Mouse (Mus musculus) gastrocnemius, postnatal 36 days (tissue): ENCODE measurements around the gene Cacng6. TPM values are rescaled to one million over a fixed set of nuclear protein-coding genes. Genes with fewer than 3 reads are reported as not detected.

Source experiments
- DNase-seq, 2 experiments: peaks; one replicate each; pipeline ENCODE4 v3.0.0; 2022
- intact Hi-C: fragments of 180-260 bp; cut with DNase I; formaldehyde crosslinking; loops from one replicate; pipeline ENCODE4 v1.15.1; 2025
- microRNA-seq, 2 experiments: library from miRNA; unstranded; fragments of <30 nt; microRNA quantifications; one replicate each; pipeline ENCODE4 v1.2.0; 2021
- total RNA-seq, 2 experiments: library from RNA; stranded (reverse); gene quantifications; 2 replicates each; pipeline ENCODE4 v1.2.3; 2021

Cacng6 gene
- total RNA-seq, 2 experiments from 2014 or later: 96.8 to 101 TPM

GRCm38 (mm10) chr7:3453486-3454183 lies 29.6 kb downstream of the Cacng6 start:
- DNase-seq: no peak
- intact Hi-C loops: loop anchor here (5.0 kb wide), 2 partner anchors 41 to 231 kb away; no protein-coding TSS in a partner anchor

DNA sequence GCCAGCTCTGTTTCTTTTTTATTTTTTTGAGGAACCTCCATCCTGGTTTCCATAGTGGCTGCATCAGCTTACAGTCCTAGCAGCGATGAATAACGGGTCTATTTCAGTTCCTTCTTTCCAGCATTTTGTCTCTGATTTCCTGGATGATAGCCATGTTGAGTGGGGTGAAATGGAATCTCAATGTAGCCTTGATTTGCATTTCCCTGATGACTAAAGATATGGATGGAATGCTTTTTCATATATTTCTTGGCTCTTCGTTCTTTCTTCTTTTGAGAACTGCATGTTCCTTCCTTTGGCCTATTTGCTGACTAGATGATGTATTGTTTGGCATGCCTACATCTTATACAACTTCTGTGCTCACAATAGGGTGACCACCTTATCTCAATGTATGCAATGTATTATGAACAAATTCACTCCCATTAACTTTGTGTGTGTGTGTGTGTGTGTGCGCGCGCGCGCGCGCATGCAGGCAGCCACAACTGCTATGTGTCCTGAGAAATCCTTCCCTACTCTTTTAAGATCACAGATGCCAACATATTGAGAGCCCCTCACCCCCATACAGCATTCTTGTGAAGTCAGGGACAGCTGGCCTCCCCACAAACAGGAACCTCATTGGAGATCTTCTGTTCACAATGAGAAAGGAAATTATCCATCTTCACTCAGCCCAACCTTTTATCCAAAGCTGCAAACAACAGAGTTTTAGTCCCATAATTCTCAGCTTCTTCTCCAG lies 33.3 kb downstream of the Cacng6 start:
- intact Hi-C loops: no loop called here
- no peak for DNase-seq

DNA sequence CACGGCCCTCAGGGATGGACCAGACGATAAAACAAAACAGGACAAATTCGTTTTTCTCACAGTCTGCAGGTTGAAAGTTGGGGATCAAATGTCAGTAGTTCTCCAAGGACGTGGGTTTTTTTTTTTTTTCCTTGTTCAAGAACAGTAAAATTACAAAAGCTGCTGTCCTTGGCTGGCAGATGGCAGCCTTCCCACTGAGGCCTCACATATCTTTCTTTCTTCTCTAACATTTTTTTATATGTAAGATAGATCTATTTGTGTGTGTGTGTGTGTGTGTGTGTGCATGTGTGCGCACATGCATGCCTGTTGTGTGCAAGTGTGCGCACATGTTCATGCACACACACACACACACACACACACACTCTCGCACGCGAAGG lies 33.8 kb downstream of the Cacng6 start:
- intact Hi-C loops: no loop called here
- no peak for DNase-seq

- intact Hi-C loops: no loop called here
- DNase-seq: no peak
These were observed 36.3 kb downstream of the Cacng6 start for GRCm38 (mm10) chr7:3460261-3460660.

- intact Hi-C loops: no loop called here
- DNase-seq: no peak
These were observed 39.3 kb downstream of the Cacng6 start for GRCm38 (mm10) chr7:3463306-3463705.

DNA sequence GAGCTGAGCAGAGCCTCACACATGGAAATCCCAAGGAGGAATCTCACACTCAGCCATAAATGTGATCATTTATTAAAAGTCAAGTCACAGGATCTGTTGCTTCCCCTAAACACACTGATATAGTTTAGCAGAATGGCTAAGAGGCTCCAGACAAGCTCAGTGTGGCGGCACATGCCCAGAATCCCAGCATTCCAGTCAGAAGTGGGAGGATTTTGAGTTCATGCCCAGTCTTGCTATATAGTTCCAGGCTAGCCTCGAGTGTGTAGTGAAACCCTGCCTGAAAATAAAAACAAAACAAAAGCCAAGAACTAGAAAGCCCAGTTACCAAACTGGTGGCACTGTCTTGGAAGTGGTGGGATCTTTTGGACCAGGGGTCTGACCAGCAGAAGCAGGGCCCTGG lies 44.6 kb downstream of the Cacng6 start:
- intact Hi-C loops: no loop called here
- DNase-seq: no peak

DNA sequence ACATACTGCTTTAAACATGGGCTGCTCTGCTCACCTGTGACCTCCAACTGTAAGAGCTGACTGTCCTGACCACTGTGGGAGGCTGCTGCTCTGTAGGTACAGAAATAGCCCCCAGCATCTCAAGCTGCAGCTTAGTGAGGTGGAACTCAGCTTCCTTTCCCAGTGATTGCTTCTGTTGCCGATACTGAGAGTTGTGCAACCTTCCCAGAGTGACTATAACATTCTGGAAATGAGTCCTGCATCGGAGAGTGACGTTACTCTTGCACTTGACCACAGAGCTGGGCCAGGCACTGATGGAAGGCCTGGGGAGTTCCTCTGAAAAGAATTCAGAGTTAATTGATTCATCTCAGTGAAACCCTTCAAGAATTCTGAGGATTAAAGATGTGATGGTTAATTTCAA lies 48.8 kb downstream of the Cacng6 start:
- intact Hi-C loops: no loop called here
- DNase-seq: no peak

DNA sequence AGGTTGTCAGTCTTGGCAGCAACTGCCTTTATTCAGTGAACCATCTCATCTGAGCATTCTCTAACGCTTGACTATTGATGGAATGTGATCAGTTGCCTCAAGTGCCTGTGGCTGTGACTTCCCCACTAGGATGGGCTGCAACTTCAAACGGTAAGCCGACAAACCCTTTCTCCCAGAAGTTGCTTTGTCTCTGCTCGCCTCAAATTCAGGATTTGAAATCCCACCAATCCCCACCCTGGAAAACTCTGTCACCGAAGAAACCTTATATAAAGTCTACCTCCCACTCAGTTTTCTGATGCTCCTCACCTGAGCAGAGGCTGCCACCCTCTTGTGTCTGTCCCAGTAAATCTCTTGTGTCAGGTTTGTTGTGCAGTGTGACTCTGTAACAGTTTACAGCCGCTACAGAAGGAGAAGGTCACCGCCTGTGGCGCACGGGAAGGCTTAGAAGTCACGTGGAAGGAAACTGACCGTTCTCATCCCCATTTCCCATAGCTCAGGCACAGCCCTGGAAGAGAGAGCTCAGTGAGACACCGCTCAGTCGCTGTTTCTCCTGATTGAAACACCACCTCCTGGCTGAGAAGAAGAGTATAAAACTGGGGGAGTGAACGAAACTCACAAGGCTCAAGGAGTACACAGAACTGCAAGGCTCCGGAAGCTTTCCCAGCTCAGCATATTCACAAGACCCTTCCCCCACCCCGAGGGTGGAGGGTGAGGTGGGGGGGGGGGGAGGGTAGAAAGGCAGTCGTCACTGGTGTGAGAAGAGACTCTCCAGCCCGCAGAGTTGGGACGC lies 50.5 kb downstream of the Cacng6 start:
- intact Hi-C loops: no loop called here
- DNase-seq: no peak

- intact Hi-C loops: no loop called here
- no peak for DNase-seq
These were observed 52.7 kb downstream of the Cacng6 start for GRCm38 (mm10) chr7:3476728-3477127.

- no peak for DNase-seq
- intact Hi-C loops: no loop called here
These were observed 58.1 kb downstream of the Cacng6 start for GRCm38 (mm10) chr7:3481948-3482608.

Small RNA genes lying within 50 kb of the gene (microRNA-seq; reads per million reads assigned to microRNA genes)
- 1.4 to 3.0 reads per million in 2 experiments for gene Gm23450

Other genes with a start within 250 kb of the Cacng6 start
- not detected for gene Nlrp12, start 174.5 kb upstream of the Cacng6 start, total RNA-seq
- gene Myadm, start 135.1 kb upstream of the Cacng6 start, total RNA-seq: 10 to 100 TPM; 26.8 to 30.9 TPM
- gene Prkcg, start 135.0 kb upstream of the Cacng6 start, total RNA-seq: 1 to 10 TPM in 1 of 2 experiments, under 1 TPM in 1; 0.99 to 1.2 TPM
- 1 to 10 TPM; 9.0 to 9.7 TPM for gene Cacng7, start 91.2 kb upstream of the Cacng6 start, total RNA-seq
- gene Cacng8, start 33.5 kb upstream of the Cacng6 start, total RNA-seq: not detected
- gene Tarm1, start 78.4 kb downstream of the Cacng6 start, total RNA-seq: not detected
- gene Oscar, start 192.0 kb downstream of the Cacng6 start, total RNA-seq: not detected
- gene Ndufa3, start 193.2 kb downstream of the Cacng6 start, total RNA-seq: 100 to 1,000 TPM; 868 to 976 TPM
- 10 to 100 TPM; 12.8 to 17.0 TPM for gene Tfpt, start 205.7 kb downstream of the Cacng6 start, total RNA-seq
- 10 to 100 TPM; 20.9 to 21.7 TPM for gene Prpf31, start 205.8 kb downstream of the Cacng6 start, total RNA-seq
- 10 to 100 TPM; 13.3 to 19.8 TPM for gene Cnot3, start 221.1 kb downstream of the Cacng6 start, total RNA-seq
- gene Leng1, start 241.6 kb downstream of the Cacng6 start, total RNA-seq: 1 to 10 TPM; 3.3 to 6.1 TPM